Mouse (Mus musculus) layer of hippocampus, postnatal 25 days (tissue): ENCODE measurements at regions not wholly inside any gene's neighbourhood (a gene's known extent, or its start where the extent isn't known, plus 50 kb on each side); places are given as distances from the start of the nearest gene placed in this dataset.
"Not testable (repeated sequence)": the region's sequence is repeated elsewhere in the genome, so short reads cannot be mapped to it uniquely, and the experiment has no call there.

Experiments used
- DNase-seq, 2 experiments: peaks; one replicate each; pipeline ENCODE4 v3.0.0; 2022; ENCODE audit warnings: mixed read lengths in 2 of 2, low spot score in 1 of 2; ENCODE audit errors: extremely low spot score in 1 of 2

- no peak for DNase-seq
Observed at GRCm38 (mm10) chr6:140239356-140239755, 184.5 kb upstream of the Plekha5 start.

- DNase-seq: no peak
Observed at GRCm38 (mm10) chr6:140231537-140231936, 190.3 kb upstream of the Plcz1 start.

- DNase-seq: peak in 1 of 2 experiments; percentile 31
Observed at GRCm38 (mm10) chr6:140229295-140229694, 188.0 kb upstream of the Plcz1 start.

GRCm38 (mm10) chr6:140228741-140229140, 187.5 kb upstream of the Plcz1 start:
- no peak for DNase-seq

- DNase-seq: no peak
Observed at GRCm38 (mm10) chr6:140222534-140223324, 181.5 kb upstream of the Plcz1 start.

- no peak for DNase-seq
Observed at GRCm38 (mm10) chr6:140221653-140222272, 180.5 kb upstream of the Plcz1 start.

- DNase-seq: no peak
Observed at GRCm38 (mm10) chr6:140218789-140219188, 177.5 kb upstream of the Plcz1 start.

- no peak for DNase-seq
Observed at GRCm38 (mm10) chr6:140212403-140212802, 171.1 kb upstream of the Plcz1 start.

- DNase-seq: no peak
Observed at GRCm38 (mm10) chr6:140210141-140210540, 168.9 kb upstream of the Plcz1 start.

- DNase-seq: no peak
Observed at GRCm38 (mm10) chr6:140209083-140209482, 167.8 kb upstream of the Plcz1 start.

- DNase-seq: no peak
Observed at GRCm38 (mm10) chr6:140208375-140208774, 167.1 kb upstream of the Plcz1 start.

GRCm38 (mm10) chr6:140206676-140207075, 165.4 kb upstream of the Plcz1 start:
- not testable (repeated sequence) for DNase-seq

GRCm38 (mm10) chr6:140201356-140201755, 160.1 kb upstream of the Plcz1 start:
- DNase-seq: no peak

- no peak for DNase-seq
Observed at GRCm38 (mm10) chr6:140200322-140200721, 159.1 kb upstream of the Plcz1 start.

- DNase-seq: no peak
Observed at GRCm38 (mm10) chr6:140198036-140198435, 156.8 kb upstream of the Plcz1 start.

- DNase-seq: no peak
Observed at GRCm38 (mm10) chr6:140197113-140197675, 155.9 kb upstream of the Plcz1 start.

GRCm38 (mm10) chr6:140194276-140194675, 153.0 kb upstream of the Plcz1 start:
- peak in 1 of 2 experiments; percentile 15 for DNase-seq

GRCm38 (mm10) chr6:140193084-140193939, 152.1 kb upstream of the Plcz1 start:
- DNase-seq: peak; percentile 13 to 26

- no peak for DNase-seq
Observed at GRCm38 (mm10) chr6:140192526-140192925, 151.3 kb upstream of the Plcz1 start.

- no peak for DNase-seq
Observed at GRCm38 (mm10) chr6:140191341-140191740, 150.1 kb upstream of the Plcz1 start.

- DNase-seq: no peak
Observed at GRCm38 (mm10) chr6:140189601-140190000, 148.3 kb upstream of the Plcz1 start.
